Mouse (Mus musculus): Measurements from ENCODE around the gene Bms1.

Gene Bms1

GRCm38 (mm10) chr6:118365781-118366180 lies 53.5 kb downstream of the Bms1 start:
- DNase-seq, result no peak

GRCm38 (mm10) chr6:118350342-118350741 lies 68.9 kb downstream of the Bms1 start:
- DNase-seq, result no peak

- no peak for DNase-seq
Measured at GRCm38 (mm10) chr6:118348186-118348585, 71.1 kb downstream of the Bms1 start.

GRCm38 (mm10) chr6:118347291-118347690 lies 72.0 kb downstream of the Bms1 start:
- DNase-seq, result no peak

- no peak for DNase-seq
Measured at GRCm38 (mm10) chr6:118341861-118342485, 77.3 kb downstream of the Bms1 start.

GRCm38 (mm10) chr6:118337660-118338059 lies 81.6 kb downstream of the Bms1 start:
- no peak for DNase-seq

GRCm38 (mm10) chr6:118336541-118337480 lies 82.5 kb downstream of the Bms1 start:
- no peak for DNase-seq

GRCm38 (mm10) chr6:118335934-118336450 lies 83.3 kb downstream of the Bms1 start:
- no peak for DNase-seq

- DNase-seq, result no peak
Measured at GRCm38 (mm10) chr6:118333861-118334260, 85.4 kb downstream of the Bms1 start.
